Mouse (Mus musculus) Patski (cell line): ENCODE measurements at regions not wholly inside any gene's neighbourhood (a gene's known extent, or its start where the extent isn't known, plus 50 kb on each side); places are given as distances from the start of the nearest gene placed in this dataset.

Source experiments
- ATAC-seq: fragments of 100-300 bp; one replicate; pipeline ENCODE4 v1.8.0; 2021
- CTCF ChIA-PET: fragments of 350-600 bp; sonication (Branson Sonifier 250); formaldehyde crosslinking; loops from one replicate; lab custom pipeline; 2022; ENCODE audit warnings: inconsistent platforms; lab: Charles Lee
- POLR2A ChIA-PET: fragments of 350-600 bp; sonication (Branson Sonifier 250); formaldehyde crosslinking; loops from one replicate; lab custom pipeline; 2022; ENCODE audit warnings: antibody characterized with exemption, inconsistent platforms; lab: Charles Lee
- DNase-seq: peaks from one replicate; pipeline ENCODE4 v3.0.0-alpha.2; 2011; ENCODE audit warnings: low read depth, low spot score
- H3K27me3 ChIP-seq: fragments of 371-371 bp; one replicate; pipeline ENCODE4 v1.5.1; 2021
- CTCF ChIP-seq: fragments of 100-300 bp; IDR thresholded peaks from one replicate; pipeline ENCODE4 v1.5.1; 2021
- in situ Hi-C: fragments of 300-500 bp; cut with MboI; formaldehyde crosslinking; loops from 3 replicates; pipeline ENCODE4 v1.11.1; 2018; ENCODE audit warnings: low pct_unique_long_range_greater_than_20kb, mixed read lengths

- ChIA-PET CTCF (interaction anchor here (0.9 to 1.0 kb wide), 2 partner anchors 9 to 10 kb away, joined by 3 read pairs; no protein-coding TSS in a partner anchor), POLR2A (interaction anchor here (0.6 kb wide), 2 partner anchors 127 to 727 kb away, joined by 3 read pairs; no protein-coding TSS in a partner anchor)
- in situ Hi-C loops, result no loop called here
- H3K27me3 ChIP-seq, result no peaks in the 10 kb centered on the region
- TF ChIP-seq CTCF, result no peak
- DNase-seq (no peak), ATAC-seq (no peak)
Measured at GRCm38 (mm10) chr4:97049045-97049674, 133.8 kb downstream of the Gm10192 start.

GRCm38 (mm10) chr4:97037693-97038348 is 145.1 kb downstream of the Gm10192 start:
- DNase-seq (peak; percentile 43), ATAC-seq (no peak)
- H3K27me3 ChIP-seq, result no peaks in the 10 kb centered on the region
- TF ChIP-seq CTCF, result peak; percentile 96
- POLR2A ChIA-PET, result no interaction called here
- in situ Hi-C loops, result loop anchor here (5.0 to 10.0 kb wide), 4 partner anchors 321 to 1287 kb away; no protein-coding TSS in a partner anchor
- CTCF ChIA-PET, result interaction anchor here (0.8 to 1.8 kb wide), 9 partner anchors 12 to 1072 kb away, joined by 3 to 10 read pairs (median 4); no protein-coding TSS in a partner anchor

- ChIA-PET CTCF (no interaction called here), POLR2A (no interaction called here)
- no peaks in the 10 kb centered on the region for H3K27me3 ChIP-seq
- DNase-seq, result no peak
- no peak for TF ChIP-seq CTCF
- in situ Hi-C loops, result no loop called here
- no peak for ATAC-seq
Measured at GRCm38 (mm10) chr4:97028938-97029337, 154.0 kb downstream of the Gm10192 start.

GRCm38 (mm10) chr4:97025446-97026040 is 157.4 kb downstream of the Gm10192 start:
- POLR2A ChIA-PET, result interaction anchor here (0.5 kb wide), 1 partner anchor 163 kb away, joined by 3 read pairs; no protein-coding TSS in a partner anchor
- CTCF ChIA-PET, result interaction anchor here (1.1 to 1.5 kb wide), 2 partner anchors 12 to 226 kb away, joined by 5 read pairs; no protein-coding TSS in a partner anchor
- in situ Hi-C loops, result no loop called here
- ATAC-seq (peak; percentile 67), DNase-seq (peak; percentile 88)
- no peak for TF ChIP-seq CTCF
- no peaks in the 10 kb centered on the region for H3K27me3 ChIP-seq

GRCm38 (mm10) chr4:97001321-97001720 is 181.6 kb downstream of the Gm10192 start:
- ChIA-PET CTCF (interaction anchor here (1.0 kb wide), 1 partner anchor 30 kb away, joined by 3 read pairs; no protein-coding TSS in a partner anchor), POLR2A (no interaction called here)
- ATAC-seq (no peak), DNase-seq (no peak)
- no peaks in the 10 kb centered on the region for H3K27me3 ChIP-seq
- in situ Hi-C loops, result no loop called here
- TF ChIP-seq CTCF, result no peak

- TF ChIP-seq CTCF, result no peak
- ChIA-PET CTCF (interaction anchor here (1.3 to 1.5 kb wide), 2 partner anchors 9 to 25 kb away, joined by 5 to 6 read pairs; no protein-coding TSS in a partner anchor), POLR2A (no interaction called here)
- no peak for ATAC-seq
- H3K27me3 ChIP-seq, result no peaks in the 10 kb centered on the region
- DNase-seq, result no peak
- in situ Hi-C loops, result no loop called here
Measured at GRCm38 (mm10) chr4:96980311-96980710, 195.3 kb upstream of the Gm12695 start.

- POLR2A ChIA-PET, result no interaction called here
- DNase-seq, result no peak
- CTCF ChIA-PET, result interaction anchor here (1.3 to 1.5 kb wide), 2 partner anchors 9 to 25 kb away, joined by 5 to 6 read pairs; no protein-coding TSS in a partner anchor
- TF ChIP-seq CTCF, result no peak
- ATAC-seq, result no peak
- in situ Hi-C loops, result loop anchor here (5.0 kb wide), 1 partner anchor 32 kb away; no protein-coding TSS in a partner anchor
- no peaks in the 10 kb centered on the region for H3K27me3 ChIP-seq
Measured at GRCm38 (mm10) chr4:96979876-96980275, 194.9 kb upstream of the Gm12695 start.

GRCm38 (mm10) chr4:96974935-96975334 is 189.9 kb upstream of the Gm12695 start:
- DNase-seq (no peak), ATAC-seq (no peak)
- ChIA-PET CTCF (interaction anchor here (1.1 kb wide), 1 partner anchor 10 kb away, joined by 3 read pairs; no protein-coding TSS in a partner anchor), POLR2A (no interaction called here)
- in situ Hi-C loops, result loop anchor here (5.0 kb wide), 1 partner anchor 37 kb away; no protein-coding TSS in a partner anchor
- TF ChIP-seq CTCF, result no peak
- no peaks in the 10 kb centered on the region for H3K27me3 ChIP-seq

- TF ChIP-seq CTCF, result no peak
- ChIA-PET CTCF (no interaction called here), POLR2A (no interaction called here)
- in situ Hi-C loops, result no loop called here
- ATAC-seq (no peak), DNase-seq (no peak)
- no peaks in the 10 kb centered on the region for H3K27me3 ChIP-seq
Measured at GRCm38 (mm10) chr4:96973804-96974203, 188.8 kb upstream of the Gm12695 start.

- ATAC-seq, result no peak
- no peaks in the 10 kb centered on the region for H3K27me3 ChIP-seq
- ChIA-PET POLR2A (no interaction called here), CTCF (interaction anchor here (1.1 to 1.2 kb wide), 2 partner anchors 14 to 26 kb away, joined by 3 read pairs; no protein-coding TSS in a partner anchor)
- in situ Hi-C loops, result no loop called here
- no peak for TF ChIP-seq CTCF
- DNase-seq, result no peak
Measured at GRCm38 (mm10) chr4:96969199-96969598, 184.2 kb upstream of the Gm12695 start.
